Mouse (Mus musculus): ENCODE measurements around the gene 6030408B16Rik.

DNA sequence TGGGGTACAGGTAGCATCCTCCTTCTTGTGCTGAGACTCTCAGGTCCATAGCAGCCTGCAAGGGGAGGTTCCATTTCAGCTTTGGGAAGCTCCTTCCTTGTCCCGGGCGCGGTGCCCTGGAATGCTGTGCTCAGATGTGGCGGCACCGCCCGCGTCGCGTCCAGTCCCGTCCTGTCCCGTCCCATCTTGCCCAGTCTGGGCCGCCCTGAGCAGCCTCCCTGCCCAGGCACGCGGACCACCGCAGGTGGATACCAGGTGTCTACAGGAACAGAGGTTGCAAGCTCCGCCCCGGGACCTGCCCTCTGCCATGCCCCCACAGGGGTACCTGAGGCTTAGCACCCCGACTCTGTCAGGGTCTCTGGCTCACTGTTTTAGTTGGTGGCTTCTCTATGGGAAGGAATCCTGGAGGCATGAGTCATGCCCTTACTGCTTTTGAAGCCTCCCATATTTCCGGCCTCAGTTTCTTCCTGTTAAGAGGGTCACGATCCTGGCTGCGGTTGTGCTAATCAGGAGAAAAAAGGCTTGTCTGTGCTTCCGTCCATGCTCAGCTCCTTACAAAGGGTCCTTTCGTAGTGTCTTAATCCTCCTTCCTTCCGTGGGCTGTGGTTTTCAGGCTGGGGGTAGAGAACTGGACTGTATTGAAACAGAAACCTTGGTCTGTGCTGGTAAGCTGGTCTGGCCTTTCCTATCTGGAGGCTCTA lies 43.6 kb downstream of the 6030408B16Rik start:
- TF ChIP-seq CTCF (IDR thresholded peaks at IDR 0.05; ENCODE audit: insufficient read depth, low read depth, low read length) (no peak), POLR2A (IDR thresholded peaks at IDR 0.05; ENCODE audit: insufficient read depth, low read depth, low read length) (no peak)
